Mouse (Mus musculus): ENCODE measurements around the gene Vangl1.

Vangl1 gene

GRCm38 (mm10) chr3:102199226-102199625 lies 5.3 kb downstream of the Vangl1 start:
- in situ Hi-C loops (cut with MboI; ENCODE audit: low sequenced_read_pairs): no loop called here

DNA sequence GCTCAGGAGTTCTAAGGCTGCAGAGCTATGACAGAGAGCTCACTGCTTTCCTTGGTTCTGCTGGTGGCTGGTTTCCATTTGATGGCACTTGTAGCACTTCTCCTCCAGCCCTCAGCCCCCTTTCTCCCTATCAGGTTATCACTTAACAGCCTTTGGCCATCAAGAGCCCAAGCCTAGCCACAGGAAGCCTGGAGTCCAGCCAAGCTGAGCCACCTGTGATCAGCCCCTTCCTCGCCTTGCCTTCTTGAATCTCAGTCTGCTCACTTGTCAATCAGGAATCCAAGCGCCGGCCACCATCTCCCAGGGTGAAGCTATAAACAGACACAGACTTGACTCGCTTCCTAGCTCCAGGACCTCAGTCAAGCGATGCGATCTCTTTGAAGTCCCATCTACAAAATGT lies 6.0 kb downstream of the Vangl1 start:
- in situ Hi-C loops (cut with MboI; ENCODE audit: low sequenced_read_pairs): no loop called here

- in situ Hi-C loops (cut with MboI; ENCODE audit: low sequenced_read_pairs): no loop called here
Measured at GRCm38 (mm10) chr3:102197746-102198145, 6.7 kb downstream of the Vangl1 start.

GRCm38 (mm10) chr3:102197152-102197551 lies 7.3 kb downstream of the Vangl1 start:
- in situ Hi-C loops (cut with MboI; ENCODE audit: low sequenced_read_pairs): no loop called here

- in situ Hi-C loops (cut with MboI; ENCODE audit: low sequenced_read_pairs): no loop called here
Measured at GRCm38 (mm10) chr3:102196166-102196565, 8.3 kb downstream of the Vangl1 start.

GRCm38 (mm10) chr3:102195762-102196161 lies 8.7 kb downstream of the Vangl1 start:
- in situ Hi-C loops (cut with MboI; ENCODE audit: low sequenced_read_pairs): no loop called here

DNA sequence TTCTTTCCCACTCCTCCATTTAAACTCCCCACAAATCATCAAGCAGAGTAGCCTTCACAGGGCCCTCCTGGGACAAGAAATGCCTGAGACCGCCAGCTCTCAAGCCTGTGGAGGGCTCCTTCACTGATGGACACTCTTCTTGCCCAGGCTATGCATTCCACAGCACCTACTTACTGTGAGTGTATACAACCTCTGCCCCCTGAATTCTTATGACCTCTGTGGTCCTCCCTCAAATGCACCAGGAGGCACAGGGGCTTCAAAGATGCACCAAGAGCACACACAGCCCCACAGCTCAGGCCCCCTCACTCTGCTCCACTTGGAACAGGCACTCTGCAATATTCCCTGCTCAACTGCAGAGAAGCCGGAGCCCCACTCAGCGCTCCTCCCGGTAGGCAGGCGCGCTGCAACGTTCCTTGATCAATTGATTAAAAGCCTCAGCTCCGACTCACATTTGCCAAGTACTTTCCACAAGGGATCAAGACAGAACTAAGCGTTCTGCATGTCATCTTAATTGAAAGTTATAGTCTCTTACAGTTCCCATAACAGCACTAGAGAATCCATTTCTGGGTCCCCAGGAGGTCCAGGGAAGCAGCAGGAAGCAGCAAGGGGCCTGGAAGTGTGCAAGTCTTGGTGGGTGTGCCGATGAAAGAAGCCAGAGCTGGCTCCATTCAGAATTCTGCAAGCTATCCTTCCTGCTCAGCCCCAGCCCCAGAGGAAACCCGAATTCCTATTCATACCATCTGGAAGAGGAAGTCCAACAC lies 10.0 kb downstream of the Vangl1 start:
- in situ Hi-C loops (cut with MboI; ENCODE audit: low sequenced_read_pairs): no loop called here

GRCm38 (mm10) chr3:102193488-102194290 lies 10.8 kb downstream of the Vangl1 start:
- in situ Hi-C loops (cut with MboI; ENCODE audit: low sequenced_read_pairs): no loop called here

GRCm38 (mm10) chr3:102192621-102193020 lies 11.9 kb downstream of the Vangl1 start:
- in situ Hi-C loops (cut with MboI; ENCODE audit: low sequenced_read_pairs): no loop called here

- in situ Hi-C loops (cut with MboI; ENCODE audit: low sequenced_read_pairs): no loop called here
Measured at GRCm38 (mm10) chr3:102191575-102191974, 12.9 kb downstream of the Vangl1 start.

DNA sequence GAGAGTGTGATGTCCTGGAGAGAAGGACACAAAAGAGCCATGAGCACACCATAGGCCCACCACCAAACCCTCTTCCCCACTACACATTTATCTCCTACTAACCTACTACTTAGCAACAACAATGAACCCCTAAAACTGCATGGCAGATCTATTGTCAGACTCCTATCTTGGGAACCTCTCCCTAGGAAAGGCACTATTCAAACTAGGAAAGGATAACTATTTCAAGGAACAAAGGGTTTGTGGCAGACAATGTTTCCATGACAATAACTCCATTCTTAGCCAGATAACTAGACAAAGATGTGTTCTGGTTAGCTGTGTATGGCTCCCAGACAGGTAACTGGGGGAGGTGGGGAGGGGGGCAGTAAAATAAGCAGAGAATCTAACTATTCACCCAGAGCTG lies 13.9 kb downstream of the Vangl1 start:
- in situ Hi-C loops (cut with MboI; ENCODE audit: low sequenced_read_pairs): no loop called here

- in situ Hi-C loops (cut with MboI; ENCODE audit: low sequenced_read_pairs): no loop called here
Measured at GRCm38 (mm10) chr3:102190015-102190414, 14.5 kb downstream of the Vangl1 start.

- in situ Hi-C loops (cut with MboI; ENCODE audit: low sequenced_read_pairs): no loop called here
Measured at GRCm38 (mm10) chr3:102188972-102189371, 15.5 kb downstream of the Vangl1 start.

DNA sequence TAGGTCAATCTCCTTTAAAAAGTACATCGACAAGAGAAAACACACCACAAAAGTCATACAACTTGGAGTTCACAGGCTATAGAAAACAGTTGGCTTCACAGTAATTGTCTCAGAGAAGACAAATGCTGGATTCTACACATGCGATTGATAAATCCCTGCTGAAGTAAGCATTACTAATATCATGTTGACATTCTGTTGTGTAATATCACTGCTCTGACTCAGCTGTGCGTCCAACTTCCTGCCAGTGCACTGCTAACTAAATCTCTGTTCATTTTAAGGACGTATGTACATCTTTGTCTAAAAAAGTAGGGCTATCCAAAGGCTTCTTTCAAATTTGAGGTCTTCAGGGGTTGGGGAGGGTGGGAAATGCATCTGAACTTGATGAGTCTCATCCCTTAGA lies 17.1 kb downstream of the Vangl1 start:
- in situ Hi-C loops (cut with MboI; ENCODE audit: low sequenced_read_pairs): no loop called here

- in situ Hi-C loops (cut with MboI; ENCODE audit: low sequenced_read_pairs): no loop called here
Measured at GRCm38 (mm10) chr3:102184721-102185120, 19.8 kb downstream of the Vangl1 start.

DNA sequence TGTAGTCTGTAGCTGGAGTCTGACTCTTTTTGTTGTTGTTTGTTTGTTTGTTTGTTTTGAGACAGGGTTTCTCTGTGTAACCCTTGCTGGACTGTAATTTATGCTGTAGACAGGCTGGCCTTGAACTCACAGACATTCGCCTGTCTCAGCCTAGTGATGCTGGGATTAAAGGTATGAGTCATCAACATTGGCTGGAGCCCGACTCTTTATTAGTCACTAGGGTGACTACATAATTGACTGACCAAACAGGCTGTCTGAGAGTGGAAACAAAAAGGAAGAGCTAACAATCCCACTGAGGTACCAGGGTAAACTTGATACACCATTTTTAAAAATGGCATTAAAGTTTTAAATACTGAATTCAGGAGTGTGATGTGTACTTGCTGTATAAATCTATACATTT lies 21.9 kb downstream of the Vangl1 start:
- in situ Hi-C loops (cut with MboI; ENCODE audit: low sequenced_read_pairs): no loop called here

DNA sequence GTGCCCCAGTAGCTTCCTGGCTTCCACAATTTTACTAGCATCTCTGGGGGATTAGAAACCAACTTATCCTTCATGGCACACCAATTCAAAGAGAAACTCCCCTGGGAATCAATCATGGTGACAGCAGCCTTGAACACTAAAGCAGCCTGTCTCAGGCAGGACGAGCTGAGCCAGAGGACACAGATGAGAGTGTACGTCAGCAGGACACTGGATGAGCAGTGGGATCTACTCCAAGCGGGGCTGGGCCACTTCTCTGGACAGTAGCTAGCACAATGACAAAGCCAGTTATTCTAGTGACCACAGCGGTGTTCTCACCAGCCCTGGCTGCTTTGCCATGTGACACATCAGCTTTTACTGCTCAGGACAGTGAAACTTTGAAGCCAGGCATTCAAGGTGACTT lies 23.3 kb downstream of the Vangl1 start:
- in situ Hi-C loops (cut with MboI; ENCODE audit: low sequenced_read_pairs): no loop called here

DNA sequence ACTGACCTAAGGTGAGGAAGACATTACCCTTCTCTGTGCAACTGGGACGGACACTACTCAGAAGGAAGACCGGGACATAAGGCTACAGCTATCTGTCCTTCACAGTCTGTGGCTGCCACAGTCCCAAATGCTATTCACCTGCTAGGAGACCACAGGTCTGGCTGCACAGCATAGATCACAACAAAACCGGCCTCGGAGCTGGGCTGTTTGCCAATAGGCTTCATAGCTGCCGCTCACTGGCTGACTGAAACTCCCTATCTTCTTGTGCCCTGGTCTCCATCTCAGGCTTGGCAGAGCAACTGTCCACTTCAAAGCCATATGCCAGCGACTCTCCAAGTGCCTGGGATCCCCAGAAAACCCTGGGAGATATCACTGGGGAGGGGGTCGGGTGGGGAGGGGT lies 23.7 kb downstream of the Vangl1 start:
- in situ Hi-C loops (cut with MboI; ENCODE audit: low sequenced_read_pairs): no loop called here

- in situ Hi-C loops (cut with MboI; ENCODE audit: low sequenced_read_pairs): no loop called here
Measured at GRCm38 (mm10) chr3:102179869-102180268, 24.6 kb downstream of the Vangl1 start.

GRCm38 (mm10) chr3:102177837-102178615 lies 26.5 kb downstream of the Vangl1 start:
- in situ Hi-C loops (cut with MboI; ENCODE audit: low sequenced_read_pairs): no loop called here

- in situ Hi-C loops (cut with MboI; ENCODE audit: low sequenced_read_pairs): no loop called here
Measured at GRCm38 (mm10) chr3:102176116-102176515, 28.4 kb downstream of the Vangl1 start.
